Mouse (Mus musculus) adipocyte (in vitro differentiated cells): Measurements from ENCODE around the gene Inip.

Source experiments
- DNase-seq: peaks from one replicate; pipeline ENCODE4 v3.0.0-alpha.2; 2016; ENCODE audit warnings: low spot score

The Inip gene

DNA sequence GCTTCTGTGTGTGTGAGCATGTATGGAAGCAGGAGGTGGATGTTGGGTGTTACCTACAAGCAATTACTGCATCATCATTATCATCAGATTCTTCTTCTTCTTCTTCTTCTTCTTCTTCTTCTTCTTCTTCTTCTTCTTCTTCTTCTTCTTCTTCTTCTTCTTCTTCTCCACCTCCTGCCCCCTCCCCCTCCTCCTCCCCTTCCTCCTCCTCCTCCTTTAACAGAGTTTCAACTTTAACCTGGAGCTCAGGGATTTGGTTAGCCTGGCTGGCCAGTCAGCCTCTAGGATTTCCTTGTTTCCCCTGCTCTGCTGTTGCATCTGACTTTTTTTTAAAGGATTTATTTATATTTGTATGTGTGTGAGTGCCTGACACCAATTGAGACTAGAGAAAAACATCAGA is at the start of gene Inip:
TSS of gene Inip (minus strand) at position 101 of the 400 bp plus-strand sequence.
- no peak for DNase-seq

DNA sequence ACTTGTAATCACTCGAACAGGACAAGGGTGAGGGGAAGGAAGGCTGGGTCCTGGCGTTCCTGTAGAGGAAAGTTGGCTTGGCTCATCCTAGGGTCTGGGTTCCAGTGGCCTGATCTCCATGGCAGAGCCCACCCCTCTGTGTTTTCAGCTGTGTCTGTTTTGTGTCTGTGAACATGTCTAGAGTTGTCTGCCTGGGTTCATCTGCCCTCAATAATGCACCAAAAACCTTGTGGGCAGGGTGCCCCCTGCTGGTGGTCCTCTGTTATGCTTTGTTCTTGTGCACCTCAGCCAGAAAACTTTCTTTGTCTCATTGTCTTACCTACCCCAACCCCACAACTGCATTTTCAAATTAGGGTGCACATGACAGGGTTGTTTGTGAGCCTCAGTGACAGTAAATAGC is 48.8 kb upstream of the Inip start:
- DNase-seq: peak; percentile 77

DNA sequence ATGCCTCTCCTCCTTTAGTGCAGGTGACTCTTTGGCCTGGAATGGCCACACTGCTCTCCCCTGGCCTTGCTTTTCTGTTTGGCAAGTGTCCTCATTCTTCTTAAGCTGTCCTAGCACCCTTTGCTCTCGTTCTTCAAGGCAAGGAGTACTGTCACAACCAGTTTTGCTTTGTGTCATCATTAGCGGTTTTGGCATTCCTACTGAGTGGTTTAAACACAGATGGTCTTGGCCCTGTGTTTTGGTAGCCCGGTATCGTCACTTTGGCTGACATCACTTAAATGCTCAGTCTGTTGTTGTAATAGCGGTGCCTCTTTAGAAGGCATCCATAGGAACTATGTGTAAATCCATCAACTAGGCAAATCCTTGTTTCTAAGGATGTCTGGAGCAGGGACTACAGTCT is 46.1 kb upstream of the Inip start:
- peak; percentile 65 for DNase-seq

DNA sequence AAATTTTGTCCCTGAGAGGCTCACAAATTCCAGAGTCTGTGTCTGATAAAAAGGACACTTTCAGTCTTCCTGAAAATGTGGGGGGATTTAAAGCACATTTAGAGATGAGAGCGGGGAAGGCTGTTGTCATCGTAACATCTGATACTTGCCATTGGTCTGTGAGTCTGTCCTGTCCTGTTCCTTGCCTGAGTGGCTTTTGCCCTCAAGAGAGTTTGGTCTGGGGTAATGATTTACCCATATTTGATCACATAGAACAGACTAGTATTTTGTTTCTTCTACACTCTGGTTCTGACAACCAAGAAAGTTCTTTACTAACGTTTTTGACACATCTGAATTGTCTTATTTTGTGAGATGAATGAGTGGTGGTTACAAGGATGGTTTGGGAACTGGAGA is 43.9 kb upstream of the Inip start:
- DNase-seq: no peak

DNA sequence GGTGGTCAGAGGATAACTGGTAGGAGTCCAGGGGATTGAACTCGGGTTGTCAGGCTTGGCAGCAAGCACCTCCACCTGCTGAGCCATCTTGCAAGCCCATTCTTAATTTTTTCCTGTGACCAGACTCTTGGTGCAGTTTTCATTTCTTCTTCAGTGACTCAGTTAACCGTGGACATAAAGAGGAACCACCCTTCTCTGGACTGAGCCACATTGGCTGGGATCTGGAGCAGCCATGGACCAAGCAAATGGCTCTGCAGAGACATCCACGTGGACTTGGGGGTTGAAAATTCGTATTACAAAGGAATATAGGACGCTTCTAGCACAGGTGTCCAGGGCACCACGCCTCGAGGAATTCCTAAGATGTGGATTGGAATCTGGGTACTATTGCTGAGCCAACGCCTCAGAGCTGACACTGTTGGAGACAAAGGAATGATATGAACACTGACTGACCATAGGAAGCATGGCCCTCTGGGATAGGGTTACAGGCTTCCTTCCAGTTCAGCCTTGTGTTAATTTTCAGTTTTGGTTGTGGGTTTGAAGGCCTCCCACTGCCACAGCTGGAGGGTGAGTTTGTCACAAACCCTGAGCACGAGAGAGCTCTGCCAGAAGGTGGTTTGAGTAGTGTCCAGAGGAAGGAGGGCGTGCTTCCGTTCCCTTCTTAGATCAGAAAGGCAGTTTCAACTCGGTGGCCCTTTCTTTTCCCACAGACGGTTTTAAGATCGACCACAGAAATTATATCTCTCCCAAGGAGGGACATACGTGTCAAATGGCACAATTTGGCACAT is 43.3 kb upstream of the Inip start:
- DNase-seq: no peak

DNA sequence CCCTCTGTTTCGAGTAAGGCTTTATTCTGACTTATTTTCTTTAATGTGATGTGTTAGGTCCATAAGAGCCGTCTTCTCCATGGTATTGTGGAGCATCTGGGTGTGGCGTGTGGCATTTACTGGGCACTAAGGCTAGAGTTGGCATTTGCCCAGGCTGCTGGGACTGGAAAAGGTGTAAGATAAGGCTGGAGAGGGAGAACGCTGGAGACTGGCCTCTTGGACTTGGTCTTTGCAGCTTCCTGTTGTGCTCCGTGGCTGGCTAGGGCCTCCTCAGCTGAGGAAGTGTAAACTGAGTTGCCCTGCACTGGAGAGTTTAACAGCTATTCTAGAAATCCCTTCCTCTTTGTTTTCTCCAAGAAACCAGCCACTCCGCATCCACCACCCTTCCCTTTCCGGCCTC is 36.3 kb upstream of the Inip start:
- DNase-seq: no peak

DNA sequence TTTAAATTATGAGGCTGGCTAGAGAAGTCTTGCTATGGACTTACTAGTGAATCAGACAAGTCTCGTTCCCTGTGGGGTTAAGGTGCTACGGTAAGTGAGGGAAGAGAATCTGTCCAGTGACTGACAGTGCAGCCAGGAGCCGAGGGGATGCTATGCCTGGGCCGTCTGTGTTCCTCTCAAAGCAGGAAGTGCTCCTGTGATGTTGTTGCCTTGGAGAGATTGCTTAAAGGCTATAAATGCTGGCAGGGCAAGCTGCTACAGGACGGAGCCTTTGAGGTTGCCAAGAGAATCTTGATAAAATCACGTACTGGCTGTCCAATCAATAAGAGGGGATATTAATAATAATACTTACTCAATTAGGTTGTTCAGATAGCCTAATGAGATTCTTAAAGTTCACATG is 31.4 kb upstream of the Inip start:
- no peak for DNase-seq

DNA sequence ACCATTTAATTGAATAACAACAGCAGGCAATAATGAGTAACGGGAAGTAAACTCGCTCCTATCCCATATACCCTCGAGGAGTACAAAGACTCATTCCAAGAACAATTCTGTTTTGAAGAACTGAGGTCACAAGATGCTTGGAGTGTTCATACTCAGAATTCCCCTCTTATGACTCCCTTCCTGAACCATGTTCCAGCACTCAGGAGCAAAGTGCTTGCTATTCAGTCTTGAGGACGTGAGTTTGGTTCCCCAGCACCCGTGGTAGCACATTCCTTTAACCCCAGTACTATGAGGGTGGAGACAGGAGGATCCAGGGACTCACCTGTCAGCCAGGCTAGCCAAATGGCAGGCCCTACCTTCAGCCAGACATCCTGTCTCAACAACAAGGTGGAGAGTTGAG is 29.6 kb upstream of the Inip start:
- no peak for DNase-seq

DNA sequence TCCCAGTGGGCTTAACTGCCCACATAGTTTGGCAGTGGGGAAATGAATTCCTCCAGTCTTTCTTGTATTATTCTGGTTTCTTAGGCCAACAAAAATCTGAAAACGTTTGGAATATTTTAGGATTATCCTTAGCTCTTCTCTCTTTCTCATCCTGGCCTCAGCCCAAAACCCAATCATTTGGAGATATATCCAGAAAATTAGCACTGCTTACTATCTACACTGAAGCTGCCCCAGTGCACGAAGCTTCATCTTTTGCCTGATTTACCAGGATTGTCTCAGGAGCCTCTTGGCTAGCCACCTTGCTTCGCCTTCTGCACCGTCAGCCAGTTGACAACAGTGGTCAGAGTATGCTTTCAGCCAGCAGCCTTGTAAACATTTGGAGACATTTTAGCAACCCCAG is 27.7 kb upstream of the Inip start:
- DNase-seq: no peak

DNA sequence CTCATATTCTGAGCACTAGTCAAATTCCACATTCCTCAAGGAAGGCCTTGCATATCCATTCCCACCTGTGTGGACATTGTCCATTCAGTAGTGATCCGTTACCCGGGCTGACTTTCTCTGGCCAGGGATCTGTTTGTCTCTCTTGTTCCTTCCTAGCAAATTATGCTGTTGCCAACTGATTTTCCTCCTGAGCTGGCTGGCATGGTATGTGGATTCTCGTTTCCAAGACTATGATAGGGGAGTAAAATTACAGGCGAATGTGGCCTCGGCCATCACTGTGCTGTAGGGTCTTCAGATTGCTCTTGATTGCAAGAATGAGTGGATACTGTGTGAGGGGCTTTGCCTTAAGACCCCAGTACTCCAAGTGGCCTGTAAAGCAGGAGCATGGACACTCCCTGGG is 25.0 kb upstream of the Inip start:
- DNase-seq: no peak

DNA sequence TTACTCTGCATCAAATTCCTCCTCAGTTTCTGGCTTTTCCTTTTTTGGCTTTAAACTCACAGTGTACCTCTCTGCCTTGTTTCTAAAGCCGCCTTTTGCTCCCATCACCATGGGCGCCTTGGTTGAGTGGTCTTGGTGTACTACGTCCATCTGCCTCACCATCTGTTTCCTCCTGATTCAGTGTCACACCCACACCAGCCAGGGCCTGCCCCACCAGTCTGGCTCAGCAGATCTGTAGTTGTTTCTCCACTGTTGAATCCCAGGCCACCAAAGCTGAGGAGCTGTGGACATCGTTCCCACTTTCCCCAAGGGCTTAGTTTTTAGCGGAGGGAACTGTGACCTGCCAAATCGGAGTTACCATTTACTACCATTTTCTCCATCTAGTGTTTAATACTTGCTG is 24.2 kb upstream of the Inip start:
- no peak for DNase-seq

DNA sequence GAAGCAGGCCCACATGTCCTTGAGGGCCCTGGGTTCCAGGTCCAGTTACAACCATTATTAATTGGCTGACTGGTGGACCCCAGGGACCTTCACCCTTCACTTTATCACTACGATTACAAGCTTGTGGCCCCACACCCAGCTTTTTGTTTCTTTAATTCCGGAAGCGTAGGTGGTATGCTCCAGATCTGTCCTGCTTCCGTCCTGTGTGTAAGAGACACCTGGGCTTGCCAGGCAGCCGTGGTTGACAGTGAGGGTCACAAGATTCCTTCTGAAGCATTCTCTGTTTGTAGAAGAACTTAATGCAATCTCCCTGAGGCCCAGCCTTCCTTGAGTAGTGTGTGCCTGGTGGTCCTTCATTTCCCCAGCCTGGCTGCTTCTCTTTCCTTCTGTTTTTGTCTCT is 23.5 kb upstream of the Inip start:
- no peak for DNase-seq

DNA sequence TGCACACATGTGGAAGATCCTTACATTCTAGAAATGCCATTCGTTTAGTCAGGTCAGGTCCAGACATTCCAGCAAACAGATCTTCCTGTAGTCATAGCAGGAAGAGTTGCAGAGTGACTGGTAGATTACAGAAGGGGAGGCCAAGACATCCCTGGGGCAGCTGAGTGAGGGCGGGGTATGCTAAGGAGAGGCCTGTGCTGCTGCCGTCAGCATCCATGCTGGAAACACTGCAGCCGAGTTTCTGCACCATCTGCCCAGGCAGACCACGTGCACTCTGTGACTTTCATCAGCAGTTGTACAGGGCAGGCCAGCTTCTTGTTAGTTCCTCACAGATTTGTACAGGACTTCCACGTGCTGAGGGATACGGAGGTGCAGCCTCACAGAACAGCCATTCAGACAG is 22.1 kb upstream of the Inip start:
- no peak for DNase-seq

DNA sequence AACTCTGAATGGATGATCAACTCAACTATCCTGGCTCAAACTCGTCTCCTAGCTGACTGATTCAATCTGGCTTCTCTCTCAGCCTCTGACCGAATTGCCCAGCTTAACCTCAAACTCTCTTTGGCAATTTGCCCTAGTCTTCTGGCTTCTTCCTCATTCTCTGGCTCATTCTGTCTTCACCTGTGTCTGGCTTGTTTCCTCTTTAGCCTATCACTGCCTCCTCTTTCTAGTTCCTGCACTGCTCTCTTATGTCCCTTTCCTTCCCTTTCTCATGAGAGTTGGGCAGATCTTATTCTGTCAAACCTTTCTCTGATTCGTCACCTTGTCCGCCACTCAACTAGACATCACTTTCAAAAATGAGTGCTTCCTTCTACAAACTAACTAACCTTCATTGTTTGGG is 20.7 kb upstream of the Inip start:
- DNase-seq: peak; percentile 21

DNA sequence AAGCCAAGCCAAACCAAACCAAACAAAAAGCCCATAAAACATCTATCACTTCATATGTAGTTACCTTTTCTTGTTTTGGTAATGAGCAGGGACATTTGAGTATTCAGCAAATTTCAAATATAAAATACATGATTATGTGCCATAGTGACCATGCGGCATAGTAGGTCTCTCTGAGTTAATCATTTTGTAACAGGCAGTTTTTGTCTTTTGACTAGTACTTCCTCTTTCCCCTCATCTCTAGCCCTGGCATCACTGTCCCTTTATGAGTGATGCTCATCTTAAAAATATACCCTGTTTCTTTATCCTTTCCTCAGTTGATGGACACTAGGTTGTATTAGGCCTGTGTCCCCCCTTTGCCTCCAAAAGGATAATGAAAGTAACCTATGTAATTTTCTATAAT is 20.1 kb upstream of the Inip start:
- DNase-seq: no peak

DNA sequence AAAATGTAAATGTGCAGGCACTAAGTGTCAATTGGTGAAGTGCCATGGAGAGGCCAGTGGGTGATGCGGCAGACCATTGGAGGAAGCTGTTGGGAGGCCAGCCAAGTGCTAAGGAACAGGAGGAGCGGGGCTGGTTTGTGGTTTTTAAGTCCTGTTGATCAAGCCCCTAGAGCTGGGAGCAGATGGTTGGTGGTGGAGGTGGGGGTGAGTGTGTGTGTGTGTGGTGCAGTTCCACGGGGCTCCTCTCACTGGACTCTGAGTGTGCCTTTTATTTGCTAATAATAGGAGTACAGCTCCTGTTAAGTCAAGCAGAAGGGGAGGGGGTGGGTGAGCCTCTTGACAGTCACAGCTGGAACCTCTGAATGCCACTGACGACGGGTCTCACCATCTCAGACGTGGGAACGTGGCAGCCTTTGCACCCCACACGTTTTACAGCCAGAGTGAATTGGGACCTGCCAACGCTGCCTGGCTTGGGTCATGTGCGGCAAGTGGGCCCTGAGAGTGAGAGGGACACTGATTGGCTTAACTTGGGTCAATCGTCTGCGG is 18.2 kb upstream of the Inip start:
- no peak for DNase-seq

DNA sequence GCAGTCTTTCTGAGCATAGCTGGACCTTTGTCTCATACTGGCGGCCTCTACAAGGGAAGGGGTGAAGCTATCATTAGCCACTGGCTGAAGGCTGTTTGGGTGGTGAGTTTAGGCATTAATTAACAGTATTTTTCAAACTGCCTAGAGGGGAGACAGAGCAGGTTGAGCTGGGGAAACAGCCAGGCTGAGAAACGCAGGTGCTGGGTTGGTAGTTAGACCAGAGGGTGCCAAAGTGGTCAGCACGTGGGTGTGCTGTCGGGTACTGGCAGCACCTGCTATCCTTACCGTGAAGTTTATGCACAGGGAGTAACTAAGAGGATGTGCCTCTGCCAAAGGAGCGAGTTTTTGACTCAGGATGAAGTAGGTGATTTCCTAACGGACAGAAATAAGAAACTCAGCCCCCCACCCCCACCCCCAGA is 17.7 kb upstream of the Inip start:
- no peak for DNase-seq

DNA sequence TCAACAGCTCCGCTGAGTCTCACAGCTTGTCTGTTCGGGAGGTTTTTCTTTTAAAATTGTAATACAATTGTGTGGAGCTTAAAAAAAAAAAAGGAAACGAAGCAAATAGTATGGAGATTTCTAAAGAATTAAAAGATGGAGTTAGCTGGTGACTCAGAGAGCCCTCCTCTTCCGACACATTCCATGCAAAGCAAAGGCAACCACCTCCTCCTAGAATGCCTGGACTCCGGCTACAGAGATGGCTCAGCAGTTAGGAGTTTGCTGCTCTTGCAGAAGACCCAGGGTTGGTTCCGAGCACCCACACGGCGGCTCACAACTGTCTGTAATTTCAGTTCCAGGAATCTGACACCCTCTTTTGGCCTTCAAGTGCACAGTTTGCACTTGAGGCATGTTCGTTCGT is 17.1 kb upstream of the Inip start:
- DNase-seq: no peak

DNA sequence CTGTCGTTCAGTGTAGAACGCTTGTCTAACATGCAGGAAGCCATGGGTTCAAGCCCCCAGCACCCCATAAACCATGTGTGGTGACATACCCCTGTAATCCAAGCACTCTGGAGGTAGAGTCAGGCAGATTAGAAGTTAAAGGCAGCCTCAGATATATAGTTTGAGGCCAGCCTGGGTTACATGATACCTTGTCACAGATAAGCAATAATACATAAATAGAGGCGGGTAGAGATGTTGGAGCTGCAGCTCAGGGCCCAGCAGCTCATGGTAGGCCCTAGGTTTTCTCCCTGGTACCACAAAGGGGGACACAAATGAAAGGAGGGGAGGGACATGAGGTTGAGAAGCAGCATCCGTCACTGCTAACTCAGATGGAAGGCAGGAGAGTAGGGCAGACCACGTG is 16.4 kb upstream of the Inip start:
- no peak for DNase-seq

DNA sequence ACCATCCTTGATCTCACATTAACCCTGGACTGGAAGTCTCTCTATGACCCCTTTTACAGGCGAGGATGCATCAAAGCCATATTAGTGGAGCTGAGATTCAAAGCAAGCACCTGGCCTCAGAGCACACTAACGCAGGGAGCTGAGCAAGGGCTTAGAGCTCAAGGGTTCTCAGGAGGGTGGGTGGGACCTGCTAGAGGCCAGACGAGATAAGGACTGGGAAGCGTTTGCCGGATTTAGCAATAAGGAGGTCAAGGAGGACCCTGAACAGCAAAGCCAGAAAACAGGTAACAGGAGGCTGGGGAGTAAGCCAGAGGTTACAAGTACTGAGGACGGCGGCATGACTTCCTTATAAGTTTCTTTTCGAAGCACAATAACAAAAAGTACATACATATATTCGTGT is 15.1 kb upstream of the Inip start:
- DNase-seq: no peak

DNA sequence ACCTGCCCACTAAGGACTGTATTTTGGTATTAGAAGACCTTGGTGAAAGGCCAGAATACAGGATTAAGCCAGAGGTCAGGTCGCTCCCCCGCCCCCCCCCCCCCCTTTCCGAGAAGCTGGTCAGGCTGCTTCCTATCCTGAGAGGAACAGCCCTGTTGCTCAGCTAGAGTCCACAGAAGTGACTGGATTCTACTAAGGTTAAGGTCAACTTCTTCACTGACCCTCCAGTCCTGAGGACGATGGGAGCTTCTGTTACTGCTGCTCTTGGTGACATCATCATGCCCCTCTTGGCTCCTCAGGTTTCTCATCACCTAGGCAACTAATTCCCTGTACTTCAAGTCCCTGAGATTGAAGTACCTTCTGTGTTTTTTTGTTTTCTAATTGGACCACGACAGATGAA is 14.6 kb upstream of the Inip start:
- DNase-seq: no peak

DNA sequence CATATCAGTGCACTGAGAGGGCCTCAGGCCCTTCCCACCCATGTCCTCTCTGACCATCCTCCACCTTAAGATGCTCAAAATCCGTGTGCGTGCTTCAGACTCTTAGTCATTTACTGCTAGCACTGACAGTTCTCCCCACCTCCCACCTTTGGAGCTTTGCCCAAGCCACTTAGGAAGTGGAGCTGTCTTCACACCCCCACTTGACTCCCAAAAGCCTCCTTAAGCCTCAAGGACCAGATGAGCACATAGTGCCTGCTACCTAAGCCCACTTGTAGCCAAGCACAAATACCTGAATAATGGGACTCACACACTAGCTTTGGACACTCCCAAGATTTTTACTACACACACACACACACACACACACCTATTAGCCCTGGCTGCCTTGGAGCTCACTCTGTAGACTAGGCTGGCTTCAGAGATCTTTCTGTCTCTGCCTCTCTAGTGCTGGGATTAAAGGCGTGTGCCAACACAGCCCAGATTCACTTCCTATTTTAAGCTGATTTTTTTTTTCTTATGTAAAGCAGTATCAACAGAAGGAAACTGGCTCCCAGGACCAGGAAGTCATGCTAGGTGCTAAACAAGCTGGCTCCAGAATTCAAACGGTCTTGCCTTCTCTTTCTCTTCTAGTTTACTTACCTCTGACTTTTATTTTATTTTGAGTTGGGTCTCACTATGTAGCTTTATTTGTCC is 13.9 kb upstream of the Inip start:
- DNase-seq: no peak

DNA sequence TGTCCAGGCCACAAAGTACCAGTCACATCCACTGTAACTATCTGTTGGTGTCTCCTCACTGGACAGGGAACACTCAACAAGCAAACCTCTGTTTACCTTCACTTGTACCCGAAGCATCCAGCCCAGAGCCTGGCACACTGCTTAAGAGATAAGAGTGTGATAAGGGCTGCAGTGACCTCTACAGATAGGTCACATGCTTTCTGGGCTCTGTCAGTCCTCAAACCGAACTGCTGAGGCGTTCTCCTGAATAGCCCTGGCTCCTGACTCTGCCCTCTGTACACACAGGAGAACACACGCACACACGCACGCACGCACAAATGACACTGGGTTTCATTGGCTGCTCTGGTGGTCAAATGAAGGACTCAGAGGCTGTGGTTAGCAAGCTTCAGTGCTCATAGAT is 12.7 kb upstream of the Inip start:
- no peak for DNase-seq

DNA sequence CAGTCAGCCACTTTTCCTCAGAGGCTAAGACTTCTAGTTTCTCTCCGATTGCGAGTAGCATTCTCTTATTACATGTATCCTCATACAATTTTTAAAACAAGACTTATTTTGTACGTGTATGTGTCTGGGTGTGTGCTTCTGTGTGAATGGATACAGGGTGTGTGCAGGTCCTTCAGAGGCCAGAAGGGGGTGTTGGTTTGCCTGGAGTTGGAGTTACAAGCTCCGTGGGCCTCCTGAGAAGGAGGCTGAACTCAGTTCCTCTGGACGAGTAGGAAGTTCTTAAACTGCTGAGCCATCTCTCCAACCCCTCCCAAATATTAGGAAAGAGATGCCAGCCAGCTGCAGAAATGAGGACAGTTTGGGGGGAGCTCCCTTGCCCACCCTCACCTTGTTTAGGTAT is 7.0 kb upstream of the Inip start:
- DNase-seq: no peak
